Mouse (Mus musculus): ENCODE results near the gene 6820408C15Rik.

6820408C15Rik gene

DNA sequence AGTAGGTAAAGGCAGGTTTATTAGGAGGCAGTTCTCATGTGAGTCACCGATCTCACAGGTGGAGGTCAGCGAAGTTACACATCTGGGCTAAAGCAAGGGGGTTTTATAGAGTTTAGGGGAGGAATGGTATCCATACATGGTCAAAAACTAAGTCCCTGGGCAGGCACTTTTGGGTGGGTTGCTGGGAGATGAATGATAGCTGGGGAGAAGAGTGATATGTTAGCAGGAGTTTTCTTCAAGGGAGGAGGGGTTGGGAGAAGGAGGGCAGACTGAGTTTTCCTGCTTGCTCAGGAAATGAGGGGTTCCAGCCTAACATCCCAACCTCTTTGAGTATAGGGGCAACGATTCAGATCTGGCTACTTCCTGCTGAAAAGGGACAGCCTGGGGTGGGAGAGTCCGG, at the start of gene 6820408C15Rik:
6820408C15Rik (plus strand) TSS at position 301 of the 400 bp plus-strand sequence.
- no peak for DNase-seq

DNA sequence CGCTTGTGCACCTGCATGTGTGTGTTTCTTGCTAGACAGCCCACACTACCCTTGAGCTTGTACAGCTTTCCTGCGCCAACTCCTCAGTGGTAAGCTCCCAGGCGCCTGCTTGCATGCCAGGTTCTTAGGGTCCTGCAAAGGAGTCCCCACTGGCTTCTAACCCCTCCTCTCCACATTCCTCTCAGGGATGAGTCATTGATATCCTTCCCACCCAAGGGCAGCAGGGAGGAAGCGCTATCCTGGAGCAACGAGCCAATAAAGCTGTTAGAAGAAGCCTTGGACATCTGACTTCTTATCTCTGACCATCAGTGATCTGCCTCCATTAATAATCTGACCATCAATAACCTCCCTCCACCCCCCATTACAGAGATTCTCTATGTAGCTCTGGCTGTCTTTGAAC, 47.5 kb upstream of the 6820408C15Rik start:
- DNase-seq: no peak

DNA sequence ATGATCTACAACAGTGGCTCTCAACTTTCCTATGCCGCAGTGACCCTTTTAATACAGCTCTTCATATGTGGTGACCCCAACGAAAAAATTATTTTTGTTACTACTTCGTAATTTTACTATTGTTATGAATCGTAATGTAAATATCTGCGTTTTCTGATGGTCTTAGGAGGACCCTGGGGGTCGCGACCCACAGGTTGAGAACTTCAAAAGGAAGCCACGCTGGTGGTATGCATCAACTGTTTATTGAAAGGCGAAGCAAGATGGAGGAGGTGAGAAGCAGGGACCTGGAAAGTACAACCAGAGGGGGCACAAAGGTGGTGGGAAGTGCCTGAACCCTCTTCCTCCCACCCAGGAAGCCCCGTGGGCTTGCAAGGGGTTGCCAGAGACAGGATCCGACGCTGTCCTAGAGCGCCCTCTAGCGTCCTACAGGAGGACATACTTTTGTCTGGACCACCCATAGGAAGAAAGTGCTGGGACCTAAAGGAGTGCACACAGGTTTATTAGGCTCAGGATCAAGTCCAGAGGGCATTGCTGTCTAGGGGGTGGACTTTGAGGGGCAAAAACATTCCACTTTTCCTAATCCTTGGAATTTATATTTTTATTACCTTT, 46.8 kb upstream of the 6820408C15Rik start:
- DNase-seq: peak; percentile 63 to 67

DNA sequence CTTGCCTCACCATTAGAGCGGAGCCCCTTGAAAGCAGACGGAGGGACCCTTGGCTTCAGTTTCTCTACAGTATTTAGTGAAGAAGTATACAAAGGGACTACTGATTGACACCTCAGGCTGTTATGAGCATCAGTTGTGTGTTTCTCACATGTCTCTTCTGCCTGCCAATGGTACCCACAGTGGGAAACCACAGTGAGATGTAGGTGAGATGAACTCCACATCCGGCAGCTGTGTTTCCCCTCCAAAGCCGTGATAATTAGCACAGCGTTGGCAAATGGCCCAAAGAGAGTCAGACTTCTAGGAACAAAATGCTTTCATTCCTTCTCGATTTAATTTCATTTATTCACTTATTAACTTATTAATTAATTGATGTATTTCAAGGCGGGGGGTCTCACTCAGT, 43.3 kb upstream of the 6820408C15Rik start:
- DNase-seq: peak; percentile 38 to 57

DNA sequence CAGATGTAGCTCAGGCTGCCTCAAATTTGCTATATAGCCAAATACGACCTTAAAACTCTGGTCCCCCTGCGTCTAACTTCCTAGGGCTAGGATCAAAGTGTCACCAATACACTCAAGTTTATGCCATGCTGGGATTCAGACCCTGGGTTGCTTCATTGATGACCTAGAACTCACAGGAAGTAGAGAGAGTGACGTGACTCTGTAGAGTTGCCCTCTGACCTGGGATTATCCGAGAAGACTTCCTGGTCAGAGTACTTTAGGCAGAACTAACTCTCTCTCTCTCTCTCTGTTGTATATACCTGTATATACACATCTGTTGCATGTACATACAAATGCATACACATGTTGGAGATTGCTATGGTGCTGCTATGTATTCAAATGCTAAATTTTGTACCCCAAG, 42.7 kb upstream of the 6820408C15Rik start:
- no peak for DNase-seq

DNA sequence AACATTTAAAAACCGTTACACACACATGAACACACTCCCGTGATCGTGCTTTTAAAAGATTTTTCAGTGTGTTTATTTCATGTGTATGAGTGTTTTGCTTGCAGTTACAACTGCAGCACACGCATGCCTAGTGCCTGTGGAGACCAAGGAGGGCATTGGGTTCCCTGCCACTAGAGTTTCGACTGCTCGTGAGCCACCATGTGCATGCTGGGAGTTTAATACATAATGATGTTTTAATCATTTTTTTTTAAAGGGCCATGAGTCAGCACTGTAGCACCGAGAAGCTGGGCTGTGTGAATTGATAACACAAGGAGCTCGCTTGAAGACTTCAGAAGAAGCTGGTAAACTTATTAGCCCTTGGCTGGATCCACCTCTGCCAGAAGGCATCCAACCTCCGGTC, 41.8 kb upstream of the 6820408C15Rik start:
- DNase-seq: no peak

DNA sequence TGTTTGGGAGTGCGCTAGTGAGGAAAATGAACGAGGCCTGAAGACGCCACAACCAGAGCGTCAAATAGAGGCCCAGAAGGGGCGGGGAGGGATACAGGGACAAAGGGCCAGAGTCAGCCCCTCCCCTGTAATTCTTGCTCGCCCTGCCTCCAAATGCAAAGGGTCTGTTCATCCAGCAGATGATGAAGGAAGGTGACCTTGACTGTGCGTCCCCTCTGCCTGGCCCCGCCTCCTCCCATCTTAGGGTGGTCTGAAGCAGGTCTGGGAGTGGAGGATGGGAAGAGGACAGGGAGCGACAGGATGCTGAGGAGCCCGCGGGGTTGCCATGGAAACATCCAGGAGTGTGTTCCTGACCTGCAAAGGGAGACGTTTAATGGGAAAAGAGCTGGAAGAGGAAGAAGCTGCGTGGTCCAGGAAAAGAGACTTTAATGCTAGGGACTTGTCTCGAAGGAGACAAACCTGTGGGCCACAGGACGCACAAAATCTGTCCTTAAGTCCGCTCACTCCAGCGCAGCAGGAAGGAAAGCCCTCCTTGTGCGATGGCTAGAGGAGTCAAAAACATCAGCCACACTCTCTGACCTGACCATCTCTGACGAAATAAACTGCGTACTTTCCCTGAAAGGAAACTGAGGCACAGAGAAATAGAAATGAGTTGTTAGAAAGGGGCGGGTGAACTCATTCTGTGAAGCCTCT, 39.6 kb upstream of the 6820408C15Rik start:
- DNase-seq: no peak

DNA sequence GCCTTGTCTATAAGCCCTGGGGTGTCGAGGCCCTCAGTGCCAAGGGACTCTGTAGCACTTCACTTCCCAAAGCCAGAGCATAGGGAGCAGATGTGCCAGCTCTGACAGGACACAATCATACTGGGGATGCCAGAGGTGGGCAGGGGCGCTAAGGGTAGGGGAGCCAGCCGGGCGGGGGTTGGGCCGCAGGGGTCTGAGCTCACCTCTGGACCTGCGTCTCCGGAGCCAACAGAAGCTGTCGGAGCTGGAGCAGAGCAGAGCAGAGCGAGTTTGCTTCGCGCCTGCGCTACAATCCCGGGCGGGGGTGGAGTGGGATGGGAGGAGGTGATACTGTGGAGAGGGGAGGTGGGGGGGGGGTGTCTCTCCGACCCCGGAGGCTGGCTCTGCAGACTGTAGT, 39.0 kb upstream of the 6820408C15Rik start, which contains the start of gene Nrsn2:
Nrsn2 (minus strand) TSS at position 294 of the 397 bp plus-strand sequence.
- DNase-seq: no peak

DNA sequence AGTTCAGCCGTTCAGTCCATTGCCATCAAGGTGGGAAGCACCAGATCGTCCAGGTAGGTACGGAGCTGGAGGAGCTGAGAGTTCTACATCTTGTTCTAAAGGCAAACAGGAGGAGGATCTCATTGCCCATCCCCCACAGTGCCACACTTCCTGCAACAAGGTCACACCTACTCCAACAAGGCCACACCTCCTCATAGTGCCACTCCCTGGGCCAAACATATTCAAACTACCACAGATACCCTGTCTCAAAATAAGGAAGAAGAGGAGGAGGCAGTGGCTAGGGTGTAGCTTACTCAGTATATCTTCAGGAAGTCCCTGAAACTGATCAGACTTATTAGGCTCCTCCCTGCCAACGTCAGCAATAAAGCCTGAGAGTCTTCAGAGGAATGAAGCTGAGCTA, 31.2 kb upstream of the 6820408C15Rik start:
- no peak for DNase-seq

DNA sequence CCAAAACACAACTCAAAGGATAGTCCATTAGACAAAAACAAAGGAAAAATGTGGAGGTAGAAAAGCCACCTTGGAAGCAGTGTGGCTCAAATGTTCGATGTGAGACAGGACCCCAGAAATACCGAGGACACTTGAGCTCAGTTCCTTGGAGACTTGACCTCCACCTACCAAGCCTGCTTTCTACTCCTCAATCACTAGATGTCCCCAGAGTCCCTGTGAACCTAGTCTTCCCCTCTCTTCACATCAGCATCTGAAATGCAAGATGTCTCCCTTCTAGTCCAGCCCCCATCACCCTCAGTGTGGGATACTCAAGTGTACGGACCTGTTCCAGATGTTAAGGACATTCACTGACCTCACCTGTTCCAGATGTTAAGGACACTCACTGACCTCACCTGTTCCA, 22.6 kb upstream of the 6820408C15Rik start:
- no peak for DNase-seq

DNA sequence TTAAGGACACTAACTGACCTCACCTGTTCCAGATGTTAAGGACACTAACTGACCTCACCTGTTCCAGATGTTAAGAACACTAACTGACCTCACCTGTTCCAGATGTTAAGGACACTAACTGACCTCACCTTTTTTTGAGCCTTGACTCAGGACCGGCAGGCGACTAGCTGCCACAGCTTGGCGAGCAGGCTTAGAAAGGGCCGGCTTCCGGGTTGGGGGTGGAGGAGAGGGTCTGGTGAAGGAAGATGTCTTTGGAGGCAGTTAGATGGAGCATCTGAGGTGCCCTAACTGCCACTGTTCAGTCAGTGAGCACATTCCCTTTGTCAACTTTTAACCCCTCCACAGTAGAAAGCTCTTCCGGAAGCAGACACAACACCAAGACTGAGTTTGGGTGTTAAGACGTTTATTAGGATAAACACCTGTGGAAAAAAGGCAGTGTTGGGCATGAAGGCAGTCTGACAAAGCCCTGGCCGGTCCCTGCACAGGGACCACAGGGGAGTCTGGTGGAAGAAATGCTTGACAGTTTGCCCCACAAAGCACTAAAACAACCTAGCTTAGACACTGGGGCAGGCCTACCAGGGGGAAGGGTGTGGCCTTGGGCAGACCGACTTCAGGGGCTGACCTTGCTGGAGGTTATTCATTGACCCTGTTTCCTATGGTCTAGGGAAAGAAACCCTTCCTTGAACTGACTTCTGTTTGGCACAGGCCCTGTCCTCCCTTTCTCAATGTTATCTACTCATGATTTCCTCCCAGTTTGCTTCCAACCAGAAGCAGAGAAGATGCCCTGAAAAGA, 22.0 kb upstream of the 6820408C15Rik start:
- DNase-seq: no peak

DNA sequence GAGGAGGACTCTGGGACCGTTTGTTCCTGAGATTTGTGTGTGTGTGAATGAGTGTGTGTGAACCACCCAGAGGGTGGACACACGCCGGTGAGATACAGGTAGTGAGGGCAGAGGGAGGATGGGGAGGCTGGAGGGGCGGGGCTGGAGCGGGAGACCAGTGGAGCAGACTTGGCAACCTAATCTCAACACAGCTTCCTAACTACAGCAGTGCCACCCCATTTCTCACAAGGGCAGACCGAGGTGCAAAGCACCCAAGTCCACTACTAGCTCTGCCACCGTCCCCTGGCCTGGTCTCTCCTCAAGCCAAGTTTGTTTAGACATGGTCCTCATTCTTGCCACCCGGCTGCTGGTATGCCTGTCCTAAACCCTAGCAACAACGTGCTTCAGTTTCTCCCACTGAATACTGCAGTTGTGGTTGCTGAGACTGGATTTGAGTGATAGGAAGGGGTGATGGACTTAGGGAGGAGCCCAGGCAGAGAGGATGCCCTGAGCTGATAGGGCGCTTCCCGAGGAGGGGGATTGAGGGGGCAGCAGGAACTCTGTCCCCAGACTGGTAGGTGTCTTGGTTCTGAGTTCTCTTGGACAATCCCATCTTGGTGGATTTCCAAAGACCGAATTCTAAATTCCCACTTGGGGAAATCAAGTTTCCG, 20.0 kb upstream of the 6820408C15Rik start:
- DNase-seq: no peak

DNA sequence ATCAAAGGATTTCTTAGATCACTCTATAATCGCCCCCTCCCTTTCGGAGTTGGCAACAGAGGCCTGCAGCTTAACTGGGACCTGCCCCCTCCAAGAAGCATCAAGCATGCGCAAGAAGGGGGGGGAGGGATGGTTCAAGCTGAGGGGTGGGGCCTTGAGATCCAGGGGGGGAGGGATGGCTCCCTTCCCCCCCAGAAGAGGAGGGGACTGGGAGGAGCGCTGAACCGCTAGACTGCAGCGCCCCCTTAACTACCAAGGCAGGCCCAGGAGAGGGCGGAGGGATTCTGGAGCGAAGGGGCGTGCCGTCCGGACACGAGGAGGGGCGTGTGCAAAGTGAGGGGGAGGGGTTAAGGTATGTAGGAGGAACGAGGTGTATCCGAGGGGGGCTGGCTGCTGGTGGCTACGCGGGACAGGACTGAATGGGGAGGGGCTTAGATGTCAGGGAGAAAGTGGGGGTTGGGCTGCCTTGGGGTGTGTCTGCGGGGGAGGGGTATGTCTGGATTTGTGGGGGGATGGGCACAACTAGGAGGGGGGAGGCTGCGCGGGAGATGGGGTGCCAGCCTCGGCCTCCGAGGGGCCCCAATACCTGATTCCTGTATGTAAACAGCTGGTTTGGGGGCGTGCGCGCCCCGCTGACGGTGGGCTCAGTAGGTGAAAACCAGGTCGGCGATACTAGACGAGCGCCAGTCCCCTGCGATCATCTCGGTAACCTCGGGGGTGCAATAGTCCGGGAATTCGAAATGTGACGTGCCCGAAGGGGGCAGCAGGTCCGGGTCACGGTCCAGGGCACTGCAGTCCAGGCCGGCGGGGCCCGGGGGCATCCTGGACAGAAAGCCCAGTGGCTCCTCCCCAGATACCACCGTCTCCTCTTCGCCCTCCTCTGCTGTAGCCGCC, 19.0 kb upstream of the 6820408C15Rik start:
- DNase-seq: peak; percentile 64 to 73

DNA sequence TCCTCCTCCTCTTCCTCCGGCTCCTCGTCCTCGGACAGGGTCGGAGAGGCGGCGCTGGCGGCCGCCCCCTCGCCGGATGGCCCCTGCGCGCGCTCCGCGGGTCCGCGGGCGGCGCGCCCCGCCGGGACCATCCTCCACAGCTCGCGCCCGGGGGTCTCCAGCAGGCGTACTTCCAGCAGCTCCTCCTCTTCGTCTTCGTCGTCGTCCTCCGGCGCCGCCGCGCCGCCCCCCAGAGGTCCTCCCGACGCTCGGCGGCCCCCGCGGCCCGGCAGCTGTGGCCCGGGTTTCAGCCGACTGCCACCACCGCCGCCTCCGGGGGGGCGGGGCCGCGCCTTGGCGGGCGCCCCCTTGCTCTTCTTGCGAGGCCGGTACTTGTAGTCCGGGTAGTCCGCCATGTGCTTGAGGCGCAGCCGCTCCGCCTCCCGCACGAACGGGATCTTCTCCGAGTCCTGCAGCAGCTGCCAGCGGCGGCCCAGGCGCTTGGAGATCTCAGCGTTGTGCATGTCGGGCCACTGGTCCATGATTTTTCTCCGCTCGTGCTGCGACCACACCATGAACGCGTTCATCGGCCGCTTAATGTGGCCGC, 18.3 kb upstream of the 6820408C15Rik start:
- peak; percentile 67 to 76 for DNase-seq

DNA sequence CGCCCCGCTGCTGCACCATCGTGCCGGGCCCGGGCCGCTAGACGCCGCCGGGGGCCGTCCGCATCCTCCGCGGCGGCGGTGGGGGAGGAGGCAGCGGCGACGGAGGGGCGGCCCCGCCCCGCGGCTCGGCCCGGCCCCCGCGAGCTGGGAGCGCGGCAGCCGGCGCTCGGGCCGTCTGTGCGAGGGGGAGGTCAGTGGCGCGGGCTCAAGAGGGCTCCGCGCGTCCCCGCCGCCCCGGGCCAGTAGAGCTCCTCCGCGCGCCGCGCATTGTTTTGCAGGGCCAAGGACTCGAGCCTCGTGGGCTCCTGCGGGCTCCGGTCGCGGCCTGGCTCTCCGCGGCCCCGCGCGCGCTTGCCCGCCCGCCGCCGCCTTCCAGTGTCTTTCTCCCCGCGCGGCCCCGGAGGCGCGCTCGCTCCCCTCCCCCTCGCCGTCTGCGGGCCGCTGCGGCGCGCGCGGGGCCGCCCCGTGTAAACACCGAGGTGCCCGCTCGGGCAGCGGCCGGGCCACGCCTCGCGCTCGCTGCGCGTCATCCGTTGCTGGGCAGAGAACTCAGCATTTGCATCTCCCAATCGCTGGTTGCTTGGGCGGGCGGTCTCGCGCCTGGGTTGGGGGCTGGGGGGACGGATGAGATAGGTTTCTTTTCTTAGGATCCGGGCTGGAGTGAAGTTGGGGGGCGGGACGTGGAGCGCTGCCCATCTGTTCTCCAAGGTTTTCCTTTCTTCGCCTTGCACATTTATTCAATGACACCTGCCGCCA, 17.5 kb upstream of the 6820408C15Rik start, which contains the start of gene Sox12:
Sox12 (minus strand) TSS at position 384 of the 756 bp plus-strand sequence.
- peak; percentile 89 to 93 for DNase-seq

DNA sequence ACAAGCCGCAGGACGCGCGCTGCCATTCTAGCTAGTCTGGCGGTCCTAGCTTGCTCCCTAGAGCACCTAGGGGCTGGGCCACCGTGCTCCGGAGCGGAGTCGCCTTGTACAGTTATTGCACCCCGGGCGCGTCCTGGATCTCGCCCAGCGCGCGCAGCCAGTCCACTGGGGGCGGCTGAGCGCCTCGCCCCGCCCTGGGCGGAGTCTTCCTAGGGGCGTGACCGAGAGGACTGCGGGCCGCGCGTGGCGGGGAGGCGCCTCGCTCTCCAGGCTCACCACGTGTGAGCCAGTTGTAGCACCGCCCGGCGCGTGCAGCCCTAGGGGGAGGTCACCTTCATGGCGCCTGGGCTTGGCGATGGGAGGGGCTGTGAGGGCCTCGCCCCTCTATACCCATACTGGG, 16.7 kb upstream of the 6820408C15Rik start:
- peak; percentile 74 to 81 for DNase-seq

DNA sequence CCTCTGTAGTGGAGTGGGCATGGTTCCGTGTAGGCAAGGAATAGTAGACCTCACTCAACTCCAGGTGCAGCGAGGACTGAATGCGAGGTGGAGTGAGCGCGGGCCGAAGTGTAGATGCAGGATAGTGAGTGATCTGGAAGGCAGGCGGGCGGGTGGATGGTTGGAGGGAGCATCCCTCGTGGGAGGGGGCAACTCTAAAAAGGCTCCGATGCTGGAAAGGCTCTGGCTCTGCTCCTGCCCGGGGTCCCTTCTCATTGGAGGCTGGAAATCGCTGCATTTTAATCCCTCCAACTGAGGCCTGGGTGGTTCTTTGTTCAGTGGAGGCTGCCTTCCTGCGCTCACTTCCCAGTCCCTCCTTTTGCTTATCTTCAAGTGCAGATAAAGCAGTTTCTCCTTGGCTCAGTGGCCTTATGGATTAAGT, 16.3 kb upstream of the 6820408C15Rik start:
- DNase-seq: no peak

DNA sequence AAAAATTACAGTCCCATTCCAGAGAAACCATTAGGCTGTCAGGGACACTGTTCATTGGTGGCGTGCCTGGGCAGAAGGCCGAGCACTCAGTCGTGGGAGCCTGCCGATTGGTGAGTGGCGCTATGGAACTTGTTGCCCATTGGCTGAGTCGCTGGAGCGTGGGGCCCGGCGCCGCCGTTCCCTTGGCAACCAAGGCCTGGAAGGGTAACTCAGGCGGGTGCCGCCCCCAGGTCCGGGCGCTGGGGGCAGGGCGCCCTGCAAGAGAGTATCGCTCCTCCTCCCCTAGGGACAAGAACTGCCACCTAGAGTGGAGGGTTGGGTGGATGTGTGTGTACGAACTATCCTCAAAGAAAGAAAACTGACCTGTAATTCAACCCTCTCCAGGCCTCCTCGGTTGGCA, 9.3 kb upstream of the 6820408C15Rik start:
- peak; percentile 79 to 88 for DNase-seq

DNA sequence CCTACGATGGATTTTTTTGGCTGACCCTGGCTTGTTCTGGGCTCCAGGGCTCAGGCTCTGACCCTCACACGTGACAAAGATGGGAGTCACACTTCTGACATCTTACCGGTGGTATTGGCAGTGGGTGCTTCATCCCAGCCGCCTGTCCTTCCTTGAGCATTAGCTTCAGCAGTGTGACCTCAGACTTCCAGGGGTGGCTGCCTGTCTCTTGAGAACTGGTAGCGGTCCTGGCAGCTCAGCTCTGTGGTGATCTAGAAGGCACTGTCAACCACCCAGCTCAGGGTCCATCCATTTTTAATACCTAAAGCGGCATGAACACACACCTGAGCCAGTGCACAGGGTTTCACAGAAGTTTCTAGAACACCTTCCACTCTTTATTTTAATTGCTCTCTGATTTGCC, 5.6 kb upstream of the 6820408C15Rik start:
- no peak for DNase-seq

DNA sequence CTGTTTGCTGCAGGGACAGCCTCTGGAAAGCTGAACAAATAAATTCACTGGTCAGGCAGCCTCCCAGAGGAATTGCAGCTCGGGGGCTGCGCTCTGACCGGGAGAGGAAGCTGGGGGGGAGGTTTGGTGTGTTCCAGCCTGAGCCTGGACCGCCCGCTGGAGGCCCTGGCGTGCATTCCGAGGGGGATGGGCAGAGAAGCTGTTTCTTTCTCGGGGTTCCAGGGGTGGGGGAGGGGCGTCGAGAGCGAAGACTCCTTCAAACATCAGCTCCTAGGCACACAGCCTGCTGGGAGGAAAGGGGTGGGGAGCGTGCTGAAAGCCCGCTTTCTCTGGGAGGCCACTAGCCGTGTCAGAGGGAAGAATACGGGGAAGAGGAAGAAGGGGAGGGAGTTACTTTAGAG, 4.4 kb upstream of the 6820408C15Rik start:
- no peak for DNase-seq

DNA sequence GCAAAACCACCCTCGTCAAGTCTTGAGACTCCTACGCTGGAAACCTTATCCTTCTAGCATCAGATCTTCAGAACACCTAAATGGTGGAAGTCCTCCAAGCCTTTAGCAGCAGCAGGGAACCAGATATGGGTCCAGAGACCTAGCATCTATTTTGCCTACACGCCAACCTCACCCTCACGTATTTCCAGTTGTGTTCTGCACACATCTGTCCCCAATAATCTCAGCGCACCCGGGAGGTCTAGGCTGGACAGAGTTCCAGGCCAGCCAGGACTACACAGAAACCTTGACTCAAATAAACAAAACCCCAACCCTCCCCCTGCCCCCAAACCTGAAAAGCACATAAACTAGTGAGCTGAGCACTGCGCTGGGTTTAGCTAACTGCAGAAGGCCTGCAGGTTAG, 3.9 kb upstream of the 6820408C15Rik start:
- no peak for DNase-seq

Measured in thymus, postnatal 36 days (tissue).